Mouse (Mus musculus) forebrain, embryonic 14.5 days (tissue): Measurements from ENCODE around the gene Pnmal2. TPM values are rescaled to one million over a fixed set of nuclear protein-coding genes. Genes with fewer than 3 reads are reported as not detected.
"Not testable (repeated sequence)": the region's sequence is repeated elsewhere in the genome, so short reads cannot be mapped to it uniquely, and the experiment has no call there.

Source experiments
- ATAC-seq: fragments of 200-750 bp; cut with Nextera tagmentation; 2 replicates; pipeline ENCODE4 v1.8.0; 2017; ENCODE audit warnings: mild to moderate bottlenecking, moderate library complexity
- DNase-seq: peaks from one replicate; pipeline ENCODE4 v3.0.0-alpha.2; 2015; ENCODE audit warnings: low spot score
- H3K27ac ChIP-seq: fragments of 300-500 bp; sonication (generic); 2 replicates; pipeline ENCODE4 v1.5.1; 2014; ENCODE audit warnings: low read depth, mild to moderate bottlenecking, control low read depth, low read length, moderate library complexity
- H3K27me3 ChIP-seq: fragments of 300-500 bp; sonication (generic); replicated peaks from 2 replicates; pipeline ENCODE4 v1.6.1; 2014; ENCODE audit warnings: low read length, control low read depth, mixed read lengths; ENCODE audit not compliant: control insufficient read depth, insufficient read depth
- H3K36me3 ChIP-seq: fragments of 300-500 bp; sonication (generic); 2 replicates; pipeline ENCODE4 v1.6.1; 2014; ENCODE audit warnings: low read length, control low read depth; ENCODE audit not compliant: control insufficient read depth, insufficient read depth
- H3K4me1 ChIP-seq: fragments of 300-500 bp; sonication (generic); 2 replicates; pipeline ENCODE4 v1.6.1; 2014; ENCODE audit warnings: antibody characterized with exemption, low read length, control low read depth; ENCODE audit not compliant: control insufficient read depth, insufficient read depth
- H3K4me2 ChIP-seq: fragments of 300-500 bp; sonication (generic); 2 replicates; pipeline ENCODE4 v1.6.1; 2014; ENCODE audit warnings: mild to moderate bottlenecking, control low read depth, low read length
- H3K4me3 ChIP-seq: fragments of 300-500 bp; sonication (generic); 2 replicates; pipeline ENCODE4 v1.5.1; 2014; ENCODE audit warnings: low read depth, low read length, control low read depth
- H3K9ac ChIP-seq: fragments of 300-500 bp; sonication (generic); 2 replicates; pipeline ENCODE4 v1.6.1; 2014; ENCODE audit warnings: mild to moderate bottlenecking, low read length, control low read depth, moderate library complexity
- H3K9me3 ChIP-seq: fragments of 300-500 bp; sonication (generic); replicated peaks from 2 replicates; pipeline ENCODE4 v1.6.1; 2016; ENCODE audit warnings: low read length, control low read depth, mixed read lengths; ENCODE audit not compliant: control insufficient read depth
- WGBS: fragments of 180-500 bp; shearing (Covaris S2); extraction: QIAGEN DNeasy Blood & Tissue Kit; methylation state at CpG from one replicate; pipeline ENCODE4 v1.1.7; 2014; 5-methylcytosine and 5-hydroxymethylcytosine counted together
- polyA plus RNA-seq: library from polyadenylated mRNA; unstranded; fragments of >200 nt; fragmentation: Nextera tagmentation; extraction: Ambion mirVana; gene quantifications from 2 replicates; pipeline ENCODE4 v1.2.1, GENCODE M21; 2014

Pnmal2 gene
- polyA plus RNA-seq, 1 experiment from 2014 or later: 48.1 TPM

DNA sequence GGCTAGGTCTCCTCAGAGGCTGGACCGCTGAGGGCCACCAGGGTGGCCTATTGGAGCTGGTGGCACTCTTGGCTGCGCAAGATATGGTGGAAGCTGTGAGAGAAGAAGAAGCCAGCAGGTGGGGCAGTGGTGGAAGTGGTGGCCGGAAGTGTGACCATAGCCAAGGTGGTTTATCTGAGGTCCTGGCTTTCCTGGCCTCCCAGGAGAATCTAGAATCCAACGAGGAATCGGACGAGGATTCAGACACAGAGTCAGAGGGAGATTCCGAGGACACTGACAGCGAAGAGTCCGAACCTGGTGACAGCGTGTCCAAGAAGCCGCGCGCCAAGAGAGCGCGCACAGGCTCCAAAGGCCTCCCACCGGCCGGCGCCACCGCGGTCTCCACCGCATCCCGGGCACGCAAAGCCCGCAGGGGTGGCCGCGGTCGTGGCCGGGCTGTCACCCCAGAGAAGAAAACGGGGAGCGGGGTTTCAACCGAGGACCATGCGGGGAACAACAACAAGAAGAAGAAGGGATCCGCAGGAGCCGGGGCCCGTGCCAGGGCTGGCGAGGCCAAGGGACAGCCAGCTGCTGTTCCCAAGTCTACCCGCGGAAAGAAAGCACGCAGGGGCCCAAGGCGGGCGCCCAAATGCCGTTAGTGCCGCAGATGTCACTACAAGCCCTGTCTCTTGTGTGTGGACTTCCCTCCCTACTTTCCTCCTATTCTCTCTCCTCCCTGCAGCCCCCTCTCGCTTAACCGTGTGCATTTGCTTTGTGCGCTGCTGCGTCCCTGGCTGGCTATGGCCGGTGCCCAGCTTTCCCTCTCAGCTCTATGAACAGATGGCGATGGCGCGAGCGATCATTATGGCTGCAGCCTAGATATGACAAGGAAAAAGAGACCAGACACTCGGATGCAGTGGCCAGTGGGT is 2.2 kb downstream of the Pnmal2 start:
- peaks cover 44% of the 10 kb centered on the region for H3K4me1 ChIP-seq
- ATAC-seq (no peak), DNase-seq (no peak)
- H3K27ac ChIP-seq: peak overlapping the region; percentile 78
- H3K27me3 ChIP-seq: peaks cover 8% of the 10 kb centered on the region
- peak overlapping the region; percentile 96 for H3K9ac ChIP-seq
- WGBS: 2% methylated on average over 53 of the region's 53 CpGs
- no peaks in the 10 kb centered on the region for H3K36me3 ChIP-seq
- peak overlapping the region; percentile 79 for H3K4me2 ChIP-seq
- peak overlapping the region; percentile 71 for H3K4me3 ChIP-seq
- no peaks in the 10 kb centered on the region for H3K9me3 ChIP-seq

DNA sequence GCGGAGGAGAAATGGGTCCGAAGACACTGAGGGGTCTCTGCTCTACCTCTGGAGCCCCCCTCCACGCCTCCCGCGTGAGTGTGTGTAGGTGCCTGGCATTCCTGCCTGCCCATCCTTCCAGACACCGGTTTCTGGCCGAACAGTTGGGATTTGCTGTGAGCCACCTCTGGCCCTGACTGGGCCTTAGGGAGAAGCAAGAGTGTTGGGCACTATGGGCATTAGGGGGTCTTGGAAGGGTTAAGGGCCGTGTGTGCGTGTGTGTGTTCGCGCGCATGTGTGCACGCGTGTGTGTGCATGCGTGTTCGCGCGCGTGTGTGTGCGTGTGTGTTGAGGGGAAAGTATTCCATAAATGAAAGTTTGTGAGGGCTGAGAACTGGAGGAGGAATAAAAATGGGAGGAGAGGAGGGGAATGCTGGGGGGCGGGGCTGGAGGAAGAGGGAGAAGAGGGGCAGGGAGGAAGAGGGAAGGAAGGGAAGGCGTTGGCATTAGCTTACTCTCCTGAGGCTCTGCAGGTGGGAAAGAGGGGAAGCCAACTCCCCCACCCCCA is 2.9 kb downstream of the Pnmal2 start:
- peak overlapping the region; percentile 71 for H3K4me3 ChIP-seq
- peak overlapping the region; percentile 79 for H3K4me2 ChIP-seq
- no peaks in the 10 kb centered on the region for H3K36me3 ChIP-seq
- no peak for ATAC-seq
- peak overlapping the region; percentile 78 for H3K27ac ChIP-seq
- 23% methylated on average over 21 of the region's 22 CpGs for WGBS
- H3K9ac ChIP-seq: peak overlapping the region; percentile 96
- H3K27me3 ChIP-seq: peaks cover 8% of the 10 kb centered on the region
- H3K4me1 ChIP-seq: peaks cover 44% of the 10 kb centered on the region
- H3K9me3 ChIP-seq: no peaks in the 10 kb centered on the region
- DNase-seq: no peak

DNA sequence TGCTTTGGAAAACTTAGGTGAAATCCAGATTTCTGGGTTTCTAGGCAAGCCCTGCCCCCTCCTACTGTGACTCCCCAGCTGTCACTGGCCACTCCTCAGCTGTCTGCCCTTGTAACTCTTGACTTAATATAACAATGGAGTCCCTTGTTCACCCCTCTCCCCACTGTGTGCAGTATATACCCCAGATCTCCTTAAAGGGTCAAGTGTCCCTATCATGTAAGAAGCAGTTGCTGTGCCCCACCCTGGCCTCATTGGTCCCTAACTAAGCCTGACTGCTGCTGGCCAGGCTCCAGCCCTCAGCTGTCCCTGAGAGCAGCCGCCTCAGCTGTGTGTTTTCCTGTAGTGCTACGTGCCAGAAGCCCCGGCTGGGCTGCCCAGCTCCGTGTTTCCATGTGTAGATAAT is 3.5 kb downstream of the Pnmal2 start:
- WGBS: 4% methylated on average over 4 of the region's 4 CpGs
- Histone ChIP-seq H3K4me3 (peak overlapping the region; percentile 71), H3K4me2 (peak overlapping the region; percentile 79), H3K27me3 (peaks cover 8% of the 10 kb centered on the region), H3K9ac (peak overlapping the region; percentile 96), H3K4me1 (peaks cover 44% of the 10 kb centered on the region), H3K27ac (peak overlapping the region; percentile 78), H3K9me3 (no peaks in the 10 kb centered on the region), H3K36me3 (no peaks in the 10 kb centered on the region)
- no peak; the same call in 1 of the 2 replicates for ATAC-seq
- peak; percentile 63 for DNase-seq

DNA sequence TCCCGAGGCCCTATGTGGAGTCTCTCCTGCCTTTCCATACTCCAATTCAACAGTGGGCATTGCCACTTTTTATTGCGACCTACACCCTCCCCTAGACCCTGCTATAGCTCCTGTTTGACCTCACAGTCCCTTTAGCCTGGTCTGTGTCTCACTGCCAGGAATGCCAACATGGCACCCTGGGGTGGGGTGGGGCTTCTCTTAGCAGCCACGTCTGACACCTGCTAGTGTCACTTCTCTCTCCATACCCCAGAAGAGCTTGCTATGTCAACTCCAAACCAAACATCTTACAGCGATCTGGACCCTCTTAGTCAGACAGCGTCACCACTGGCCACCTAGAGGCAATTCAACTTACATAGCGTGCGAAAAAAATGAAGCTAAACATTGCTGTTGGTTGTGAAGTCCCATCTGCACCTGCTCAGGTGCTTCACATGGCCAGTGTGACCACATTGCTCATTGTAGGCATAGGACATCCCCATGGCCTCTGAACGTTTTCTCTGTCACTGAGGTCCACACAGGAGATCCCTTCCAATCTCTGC is 4.5 kb downstream of the Pnmal2 start:
- H3K9me3 ChIP-seq: no peaks in the 10 kb centered on the region
- ATAC-seq (no peak), DNase-seq (no peak)
- H3K4me2 ChIP-seq: peak overlapping the region; percentile 79
- no peaks in the 10 kb centered on the region for H3K36me3 ChIP-seq
- peaks cover 37% of the 10 kb centered on the region for H3K4me1 ChIP-seq
- peak overlapping the region; percentile 56; the same call in 1 of the 2 replicates for H3K9ac ChIP-seq
- H3K4me3 ChIP-seq: 0 out of 2 replicates have a peak overlapping the region, but pooled peaks have one; percentile 3
- H3K27ac ChIP-seq: no peak overlapping the region; the same call in 1 of the 2 replicates
- WGBS: 54% methylated on average over 8 of the region's 8 CpGs
- H3K27me3 ChIP-seq: peaks cover 8% of the 10 kb centered on the region

DNA sequence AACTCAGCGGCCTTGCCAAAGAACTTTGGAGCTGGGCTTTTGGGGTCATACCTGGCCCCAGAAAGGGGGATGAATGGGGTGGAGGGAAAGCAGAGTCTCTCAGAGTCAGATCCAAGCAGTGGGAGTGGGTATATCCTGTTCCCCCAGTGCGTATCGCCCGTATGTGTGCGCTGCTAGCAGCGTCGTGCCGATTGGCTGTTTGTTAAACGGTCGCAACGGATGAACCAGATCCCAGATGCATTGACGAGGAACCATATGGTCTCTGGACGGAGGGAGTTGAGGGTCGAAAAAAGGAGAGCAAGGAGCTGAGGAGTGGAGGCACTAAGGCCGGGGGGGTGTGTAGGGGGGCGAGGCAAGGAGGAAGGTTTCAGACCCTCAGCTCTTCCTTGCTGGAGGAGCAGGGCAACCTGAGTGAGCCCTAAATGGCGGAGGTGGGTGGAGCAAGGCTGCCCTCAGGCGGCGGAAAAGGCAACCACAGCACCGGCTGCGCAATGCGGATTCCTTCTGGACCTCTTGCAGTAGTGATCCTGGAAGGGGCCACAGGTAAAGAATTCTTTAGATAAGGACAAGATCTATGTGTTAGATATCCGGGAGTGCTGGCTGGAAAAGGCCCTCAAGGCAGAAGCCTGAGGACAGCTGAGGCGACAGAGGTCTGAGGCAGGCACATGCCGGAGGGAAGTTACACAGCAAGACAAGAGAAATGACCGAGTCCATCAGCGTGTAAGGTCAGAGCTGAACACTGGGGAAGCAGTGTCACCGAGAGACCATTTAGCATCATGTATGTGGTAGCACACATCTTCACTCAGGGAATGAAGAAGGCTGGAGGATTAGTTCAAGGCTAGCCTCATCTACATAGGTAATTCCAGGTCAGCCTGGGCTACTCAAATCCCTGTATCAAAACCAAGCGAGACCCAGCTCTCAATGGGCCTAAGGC is 5.7 kb downstream of the Pnmal2 start:
- WGBS: 13% methylated on average over 29 of the region's 29 CpGs
- no peaks in the 10 kb centered on the region for H3K9me3 ChIP-seq
- peak overlapping the region; percentile 56 for H3K9ac ChIP-seq
- H3K4me3 ChIP-seq: peak overlapping the region; percentile 24
- ATAC-seq (peak; percentile 60), DNase-seq (peak; percentile 86)
- H3K4me1 ChIP-seq: peaks cover 34% of the 10 kb centered on the region
- H3K36me3 ChIP-seq: no peaks in the 10 kb centered on the region
- peak overlapping the region; percentile 79 for H3K4me2 ChIP-seq
- peaks cover 8% of the 10 kb centered on the region for H3K27me3 ChIP-seq
- H3K27ac ChIP-seq: peak overlapping the region; percentile 54

DNA sequence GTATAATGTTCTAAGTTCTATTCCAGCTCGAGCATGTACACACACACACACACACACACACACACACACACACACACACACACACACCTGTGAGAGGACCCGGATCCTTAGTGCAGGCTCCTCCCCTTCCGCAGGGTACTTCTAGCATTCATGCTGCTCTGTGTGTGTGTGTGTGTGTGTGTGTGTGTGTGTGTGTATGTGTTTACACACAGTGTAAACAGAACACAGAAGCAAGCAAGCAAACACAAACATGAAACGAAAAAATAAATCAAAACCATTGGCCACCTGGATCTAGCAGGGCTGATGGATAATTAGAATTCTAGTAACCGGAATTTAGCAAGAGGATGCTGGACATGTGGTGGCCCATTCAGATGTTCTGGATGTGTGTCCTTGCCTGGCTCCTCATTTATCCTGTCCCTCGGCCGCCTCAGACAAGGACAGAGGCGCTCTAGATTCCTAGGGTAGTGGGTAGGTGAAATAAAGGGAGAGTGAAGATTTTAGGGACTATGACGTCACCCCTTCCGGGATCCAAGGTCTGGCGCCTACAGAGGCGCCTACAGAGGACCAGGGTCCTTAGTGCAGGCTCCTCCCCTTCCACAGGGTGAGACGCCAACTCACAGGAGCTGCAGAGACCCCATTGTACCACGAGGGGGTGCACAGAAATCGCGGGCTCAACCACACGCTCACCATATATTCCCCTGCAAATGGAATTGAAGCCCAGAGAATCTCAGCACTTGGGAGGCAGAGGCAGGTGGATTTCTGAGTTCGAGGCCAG is 6.6 kb downstream of the Pnmal2 start:
- DNase-seq (peak; percentile 88), ATAC-seq (peak; percentile 69)
- Histone ChIP-seq H3K27ac (0 out of 2 replicates have a peak overlapping the region, but pooled peaks have one; percentile 21), H3K27me3 (peaks cover 6% of the 10 kb centered on the region), H3K4me2 (no peak overlapping the region), H3K9ac (no peak overlapping the region), H3K4me3 (no peak overlapping the region), H3K4me1 (peaks cover 31% of the 10 kb centered on the region), H3K36me3 (no peaks in the 10 kb centered on the region), H3K9me3 (no peaks in the 10 kb centered on the region)
- 26% methylated on average over 18 of the region's 18 CpGs for WGBS

DNA sequence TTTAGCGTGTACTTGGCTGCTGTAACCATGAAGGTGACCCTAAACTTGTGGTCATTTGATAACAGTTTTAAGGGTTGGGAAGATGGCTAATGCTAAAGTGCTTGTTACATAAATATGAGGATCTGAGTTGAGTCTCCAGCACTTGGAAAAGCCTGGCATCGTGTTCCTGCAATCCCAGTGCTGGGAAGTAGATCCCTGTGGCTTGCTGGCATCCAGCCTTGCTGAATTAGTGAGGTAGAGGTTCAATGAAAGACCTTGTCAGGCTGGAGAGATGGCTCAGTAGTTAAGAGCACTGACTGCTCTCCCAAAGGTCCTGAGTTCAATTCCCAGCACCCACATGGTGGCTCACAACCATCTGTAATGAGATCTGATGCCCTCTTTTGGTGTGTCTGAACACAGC is 9.3 kb downstream of the Pnmal2 start:
- peaks cover 18% of the 10 kb centered on the region for H3K4me1 ChIP-seq
- WGBS: 63% methylated on average over 2 of the region's 2 CpGs

DNA sequence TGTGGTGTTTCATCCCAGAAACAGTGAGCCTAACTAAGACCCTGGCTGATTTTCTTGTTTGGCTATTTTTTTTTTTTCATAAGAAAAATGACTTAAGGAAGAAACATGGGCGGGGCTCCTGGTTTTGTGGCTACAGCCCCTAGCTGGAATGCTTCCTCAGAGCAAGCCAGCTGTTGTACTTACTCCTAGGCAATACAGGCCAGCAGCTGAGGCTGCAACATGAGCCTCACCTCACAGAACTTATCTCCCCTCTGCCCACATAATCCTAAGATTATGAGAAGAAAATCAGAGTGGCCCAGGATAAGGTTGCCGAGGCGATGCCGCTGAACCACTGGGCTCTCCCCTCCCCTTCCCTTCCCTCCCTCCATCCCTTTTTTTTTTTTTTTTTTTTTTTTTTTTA is 11.2 kb downstream of the Pnmal2 start:
- no peaks in the 10 kb centered on the region for H3K27me3 ChIP-seq
- no peak overlapping the region for H3K4me3 ChIP-seq
- no peak overlapping the region for H3K9ac ChIP-seq
- no peaks in the 10 kb centered on the region for H3K9me3 ChIP-seq
- 96% methylated on average over 4 of the region's 4 CpGs for WGBS
- peak overlapping the region; percentile 88 for H3K27ac ChIP-seq
- H3K4me2 ChIP-seq: no peak overlapping the region
- H3K36me3 ChIP-seq: no peaks in the 10 kb centered on the region
- ATAC-seq (no peak), DNase-seq (no peak)
- peaks cover 19% of the 10 kb centered on the region for H3K4me1 ChIP-seq

More for the DNA sequence above, 9.3 kb downstream of the Pnmal2 start:
- not testable (repeated sequence) for H3K27ac ChIP-seq, DNase-seq, H3K4me2 ChIP-seq, H3K9me3 ChIP-seq, H3K9ac ChIP-seq, H3K4me3 ChIP-seq, H3K27me3 ChIP-seq, H3K36me3 ChIP-seq, ATAC-seq
